Mouse (Mus musculus): ENCODE results near the gene Mvb12b. TPM values are rescaled to one million over a fixed set of nuclear protein-coding genes. Genes with fewer than 3 reads are reported as not detected.

The Mvb12b gene
- polyA plus RNA-seq, 2 experiments = 6.9 to 8.3 TPM

DNA sequence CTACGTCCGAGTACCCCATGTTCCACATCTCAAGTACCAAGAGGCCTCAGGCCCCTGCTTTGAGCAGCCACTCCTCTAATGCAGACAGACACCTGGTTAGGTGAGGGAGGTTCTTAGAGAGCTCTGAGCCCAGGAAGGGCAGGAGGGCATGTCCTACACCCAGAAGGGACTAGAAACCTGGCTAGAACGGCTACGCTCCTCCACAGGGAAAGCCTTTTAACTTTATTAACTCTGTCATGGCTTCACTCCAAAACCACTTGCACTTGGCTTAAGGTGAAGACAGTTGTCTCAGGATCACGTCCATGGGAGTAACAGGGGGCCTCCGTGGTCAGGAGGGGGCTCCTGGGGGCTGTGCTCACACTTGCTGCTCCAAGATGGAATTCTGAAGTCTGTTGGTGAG is 125.5 kb downstream of the Mvb12b start:
- H3K4me1 ChIP-seq (replicated peaks; ENCODE audit: control insufficient read depth in 2 of 2, insufficient read depth in 2 of 2, low read length in 1 of 2) = no peaks in the 10 kb centered on the region
- no peaks in the 10 kb centered on the region for H3K36me3 ChIP-seq (replicated peaks; ENCODE audit: control insufficient read depth, insufficient read depth, low read depth)
- H3K4me3 ChIP-seq (ENCODE audit: insufficient read depth in 1 of 2, low read depth in 2 of 2, low read length in 2 of 2) = no peak overlapping the region
- ATAC-seq (ENCODE audit: insufficient read depth) = no peak
- DNase-seq (ENCODE audit: low read depth in 3 of 3, low spot score in 3 of 3) = no peak
- 74% methylated on average over 6 of the region's 6 CpGs for WGBS (ENCODE audit: insufficient replicate concordance)
- H3K27me3 ChIP-seq (ENCODE audit: control insufficient read depth, insufficient read depth, low read length) = no peaks in the 10 kb centered on the region
- TF ChIP-seq EP300 (IDR thresholded peaks at IDR 0.05; ENCODE audit: low read depth) (no peak), CTCF (IDR thresholded peaks at IDR 0.05; ENCODE audit: low read depth) (no peak)
- H3K9ac ChIP-seq (replicated peaks) = no peak overlapping the region
- H3K27ac ChIP-seq = no peak overlapping the region
- no peaks in the 10 kb centered on the region for H3K9me3 ChIP-seq (ENCODE audit: control insufficient read depth, low read length)
- no peak overlapping the region for H3K4me2 ChIP-seq (ENCODE audit: low read depth)

DNA sequence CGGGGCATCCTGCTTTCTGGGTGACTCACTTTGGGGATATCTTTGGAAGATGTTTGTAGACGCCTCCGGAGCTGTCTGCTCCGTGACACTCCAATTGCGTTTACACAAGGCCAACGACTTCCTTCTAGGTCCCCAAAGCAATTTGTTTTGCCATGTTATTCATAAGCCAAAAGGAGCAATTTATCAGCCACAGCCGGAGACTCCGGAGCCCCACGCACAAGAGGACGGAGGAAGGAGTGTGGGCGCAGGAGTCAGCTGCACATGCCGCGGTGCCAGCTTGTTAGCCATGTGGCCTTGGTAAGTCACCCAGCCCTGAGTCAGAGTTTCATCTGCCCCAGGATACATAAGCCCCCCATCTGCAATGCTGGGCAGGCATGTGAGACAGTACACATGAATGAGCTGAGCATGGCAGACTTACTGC is 127.2 kb downstream of the Mvb12b start:
- Histone ChIP-seq H3K36me3 (replicated peaks; ENCODE audit: control insufficient read depth, insufficient read depth, low read depth) (no peaks in the 10 kb centered on the region), H3K27ac (no peak overlapping the region), H3K4me2 (ENCODE audit: low read depth) (no peak overlapping the region), H3K9me3 (ENCODE audit: control insufficient read depth, low read length) (no peaks in the 10 kb centered on the region), H3K4me3 (ENCODE audit: insufficient read depth in 1 of 2, low read depth in 2 of 2, low read length in 2 of 2) (no peak overlapping the region), H3K9ac (replicated peaks) (no peak overlapping the region), H3K27me3 (ENCODE audit: control insufficient read depth, insufficient read depth, low read length) (no peaks in the 10 kb centered on the region), H3K4me1 (replicated peaks; ENCODE audit: control insufficient read depth in 2 of 2, insufficient read depth in 2 of 2, low read length in 1 of 2) (peaks cover 0 to 2% of the 10 kb centered on the region in 2 experiments; a peak in 1 of 4 replicates)
- ATAC-seq (ENCODE audit: insufficient read depth) (no peak), DNase-seq (ENCODE audit: low read depth in 3 of 3, low spot score in 3 of 3) (no peak)
- 75% methylated on average over 13 of the region's 13 CpGs for WGBS (ENCODE audit: insufficient replicate concordance)
- no peak for TF ChIP-seq CTCF (IDR thresholded peaks at IDR 0.05; ENCODE audit: low read depth)
- no peak for TF ChIP-seq EP300 (IDR thresholded peaks at IDR 0.05; ENCODE audit: low read depth)

DNA sequence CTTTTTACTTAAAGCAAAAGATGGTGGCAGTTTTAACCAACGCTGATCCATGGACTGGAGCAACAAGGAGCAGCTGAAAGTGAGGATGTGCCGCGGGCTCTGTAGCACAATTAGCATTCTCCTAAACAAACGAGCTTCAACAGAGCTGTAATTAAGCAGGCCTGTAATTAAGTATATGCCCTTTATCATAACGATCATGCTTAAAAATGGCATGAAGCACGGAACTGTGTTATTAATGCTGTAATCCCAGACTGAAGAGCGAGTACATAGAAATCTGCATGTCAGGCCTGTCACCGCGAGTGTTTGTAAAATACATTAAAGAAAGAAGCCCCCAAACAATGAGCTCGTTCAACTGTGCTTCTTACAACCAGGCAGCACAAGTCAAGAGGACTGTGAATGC is 128.3 kb downstream of the Mvb12b start:
- no peak for TF ChIP-seq EP300 (IDR thresholded peaks at IDR 0.05; ENCODE audit: low read depth)
- TF ChIP-seq CTCF (IDR thresholded peaks at IDR 0.05; ENCODE audit: low read depth) = no peak
- H3K4me1 ChIP-seq (replicated peaks; ENCODE audit: control insufficient read depth in 2 of 2, insufficient read depth in 2 of 2, low read length in 1 of 2) = peaks cover 0 to 4% of the 10 kb centered on the region in 2 experiments; a peak in 1 of 4 replicates
- no peak overlapping the region for H3K4me3 ChIP-seq (ENCODE audit: insufficient read depth in 1 of 2, low read depth in 2 of 2, low read length in 2 of 2)
- H3K27me3 ChIP-seq (ENCODE audit: control insufficient read depth, insufficient read depth, low read length) = no peaks in the 10 kb centered on the region
- no peak for DNase-seq (ENCODE audit: low read depth in 3 of 3, low spot score in 3 of 3)
- no peak for ATAC-seq (ENCODE audit: insufficient read depth)
- H3K36me3 ChIP-seq (replicated peaks; ENCODE audit: control insufficient read depth, insufficient read depth, low read depth) = no peaks in the 10 kb centered on the region
- no peak overlapping the region for H3K4me2 ChIP-seq (ENCODE audit: low read depth)
- WGBS (ENCODE audit: insufficient replicate concordance) = 72% methylated on average over 10 of the region's 10 CpGs
- no peak overlapping the region for H3K9ac ChIP-seq (replicated peaks)
- H3K9me3 ChIP-seq (ENCODE audit: control insufficient read depth, low read length) = no peaks in the 10 kb centered on the region
- H3K27ac ChIP-seq = no peak overlapping the region

DNA sequence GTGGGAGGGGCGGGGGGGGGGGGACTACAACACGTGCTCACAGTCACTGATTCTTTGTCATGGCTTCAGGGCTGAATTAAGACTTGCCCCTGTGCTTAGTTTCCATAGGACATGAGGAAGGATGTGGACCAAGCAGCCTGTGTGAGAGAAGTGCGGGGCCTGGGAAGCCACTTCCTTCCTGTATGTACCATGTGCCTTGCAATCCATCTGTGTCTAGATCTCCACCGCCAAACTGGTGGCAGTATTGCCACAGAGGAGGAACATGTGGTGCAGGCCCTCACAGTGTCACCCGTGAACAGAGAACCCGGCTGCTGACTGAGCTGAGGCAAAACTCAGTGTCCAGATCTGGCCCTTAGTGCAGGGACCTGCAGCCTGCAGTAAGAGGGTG is 132.1 kb downstream of the Mvb12b start:
- Histone ChIP-seq H3K9me3 (ENCODE audit: control insufficient read depth, low read length) (no peaks in the 10 kb centered on the region), H3K9ac (replicated peaks) (no peak overlapping the region), H3K27ac (no peak overlapping the region), H3K4me1 (replicated peaks; ENCODE audit: control insufficient read depth in 2 of 2, insufficient read depth in 2 of 2, low read length in 1 of 2) (peaks cover 0 to 7% of the 10 kb centered on the region in 2 experiments; a peak in 1 of 4 replicates), H3K27me3 (ENCODE audit: control insufficient read depth, insufficient read depth, low read length) (no peaks in the 10 kb centered on the region), H3K4me3 (ENCODE audit: insufficient read depth in 1 of 2, low read depth in 2 of 2, low read length in 2 of 2) (no peak overlapping the region), H3K36me3 (replicated peaks; ENCODE audit: control insufficient read depth, insufficient read depth, low read depth) (no peaks in the 10 kb centered on the region), H3K4me2 (ENCODE audit: low read depth) (no peak overlapping the region)
- peak; percentile 5 to 24 (median 19) for DNase-seq (ENCODE audit: low read depth in 3 of 3, low spot score in 3 of 3)
- no peak for ATAC-seq (ENCODE audit: insufficient read depth)
- TF ChIP-seq EP300 (IDR thresholded peaks at IDR 0.05; ENCODE audit: low read depth) = no peak
- no peak for TF ChIP-seq CTCF (IDR thresholded peaks at IDR 0.05; ENCODE audit: low read depth)
- 14% methylated on average over 6 of the region's 6 CpGs for WGBS (ENCODE audit: insufficient replicate concordance)

DNA sequence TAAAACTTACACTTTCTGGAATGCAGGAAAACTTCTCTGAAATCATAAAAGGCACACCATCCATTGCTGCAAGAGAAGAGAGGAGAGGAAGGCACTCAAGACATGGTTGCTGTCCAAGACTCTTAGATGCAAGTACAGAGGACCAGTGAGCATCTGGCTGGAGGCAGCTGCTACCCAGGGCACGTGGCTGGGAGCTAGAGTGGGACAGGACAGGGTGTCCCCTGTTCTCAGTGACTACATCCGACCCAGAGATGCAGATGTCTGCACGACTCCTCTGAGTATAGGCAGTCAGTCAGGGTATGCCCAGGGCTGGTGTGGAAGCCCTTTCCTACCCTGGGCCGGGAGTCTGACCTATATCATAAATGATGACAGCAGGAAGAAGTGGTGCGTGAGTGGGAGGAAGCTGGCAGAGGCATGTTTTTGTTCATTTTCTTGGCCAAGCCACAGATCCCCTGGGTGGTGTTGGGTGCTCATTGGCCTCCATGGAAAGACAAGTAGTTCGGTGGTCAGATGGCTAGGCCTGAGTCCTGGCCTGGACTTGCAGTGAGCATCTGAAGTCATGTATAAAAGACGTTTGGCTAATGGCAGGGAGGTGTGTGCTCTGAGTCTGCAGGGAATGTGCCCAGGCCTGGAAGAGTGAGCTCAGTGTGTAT is 132.6 kb downstream of the Mvb12b start:
- ATAC-seq (ENCODE audit: insufficient read depth) (no peak), DNase-seq (ENCODE audit: low read depth in 3 of 3, low spot score in 3 of 3) (no peak)
- no peak overlapping the region for H3K9ac ChIP-seq (replicated peaks)
- H3K36me3 ChIP-seq (replicated peaks; ENCODE audit: control insufficient read depth, insufficient read depth, low read depth) = no peaks in the 10 kb centered on the region
- peaks cover 0 to 7% of the 10 kb centered on the region in 2 experiments; a peak in 1 of 4 replicates for H3K4me1 ChIP-seq (replicated peaks; ENCODE audit: control insufficient read depth in 2 of 2, insufficient read depth in 2 of 2, low read length in 1 of 2)
- no peaks in the 10 kb centered on the region for H3K27me3 ChIP-seq (ENCODE audit: control insufficient read depth, insufficient read depth, low read length)
- no peak overlapping the region for H3K4me3 ChIP-seq (ENCODE audit: insufficient read depth in 1 of 2, low read depth in 2 of 2, low read length in 2 of 2)
- 44% methylated on average over 7 of the region's 7 CpGs for WGBS (ENCODE audit: insufficient replicate concordance)
- TF ChIP-seq CTCF (IDR thresholded peaks at IDR 0.05; ENCODE audit: low read depth) (no peak), EP300 (IDR thresholded peaks at IDR 0.05; ENCODE audit: low read depth) (no peak)
- H3K9me3 ChIP-seq (ENCODE audit: control insufficient read depth, low read length) = no peaks in the 10 kb centered on the region
- no peak overlapping the region for H3K4me2 ChIP-seq (ENCODE audit: low read depth)
- no peak overlapping the region for H3K27ac ChIP-seq
